Mouse (Mus musculus): Measurements from ENCODE around the gene Htr3b.

DNA sequence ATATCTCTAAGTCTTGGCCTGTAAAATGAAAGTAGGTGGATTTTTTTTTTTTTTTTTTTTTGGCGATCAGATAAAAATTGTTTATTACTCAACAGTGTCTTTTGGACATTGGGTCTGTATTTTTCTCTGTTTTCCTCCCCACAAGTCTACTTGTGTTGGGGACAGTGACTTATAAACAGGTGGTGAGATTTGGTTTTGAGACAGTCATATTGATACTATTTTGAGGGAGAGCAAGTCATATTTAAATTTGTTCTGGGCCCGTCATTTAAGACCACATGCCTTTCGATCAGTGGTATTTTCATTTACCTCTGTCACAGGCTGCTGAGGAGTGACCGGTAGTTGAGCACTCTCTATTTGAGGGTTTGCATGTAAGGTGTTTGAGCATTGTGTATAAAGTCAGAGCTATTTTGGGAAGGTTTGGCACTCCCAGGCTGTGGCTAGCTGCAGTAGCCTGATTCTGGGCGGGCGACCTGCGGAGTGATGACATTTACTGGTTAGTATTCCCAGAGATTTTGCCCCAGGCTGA, 21.9 kb upstream of the Htr3b start:
- TF ChIP-seq CTCF (IDR thresholded peaks at IDR 0.05; ENCODE audit: borderline replicate concordance, insufficient read depth, low read depth, low read length) (no peak), POLR2A (IDR thresholded peaks at IDR 0.05; ENCODE audit: borderline replicate concordance, insufficient read depth, low read length) (peak; percentile 33; the same call in 1 of the 2 replicates)
